Mouse (Mus musculus) cerebellum, adult 9-11 months (tissue): Measurements from ENCODE around the gene Tmem45b.
"Not testable (repeated sequence)": the region's sequence is repeated elsewhere in the genome, so short reads cannot be mapped to it uniquely, and the experiment has no call there.

Experiments used
- DNase-seq: peaks from one replicate; pipeline ENCODE4 v3.0.0; 2022

The Tmem45b gene

GRCm38 (mm10) chr9:31463692-31464474 is at the start of gene Tmem45b:
Gene Tmem45b (minus strand): TSS chr9:31464462.
- DNase-seq = no peak

- DNase-seq = no peak
These were observed 43.9 kb upstream of the Tmem45b start for GRCm38 (mm10) chr9:31508189-31508588.

DNA sequence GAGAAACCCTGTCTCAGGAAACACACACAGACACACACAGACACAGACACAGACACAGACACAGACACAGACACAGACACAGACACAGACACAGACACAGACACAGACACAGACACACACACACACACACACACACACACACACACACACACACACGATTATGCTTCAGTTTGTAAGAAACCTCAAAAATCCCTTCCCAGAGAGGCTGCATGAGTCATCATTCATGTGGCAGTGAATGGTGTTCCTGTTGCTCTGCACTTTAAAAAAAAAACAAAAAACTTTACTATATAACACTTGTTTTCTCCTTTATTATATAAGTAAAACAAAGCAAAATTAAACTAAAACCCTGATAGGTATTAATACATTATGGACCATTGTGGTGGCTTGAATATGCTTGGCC is 37.0 kb upstream of the Tmem45b start:
- DNase-seq = not testable (repeated sequence)

DNA sequence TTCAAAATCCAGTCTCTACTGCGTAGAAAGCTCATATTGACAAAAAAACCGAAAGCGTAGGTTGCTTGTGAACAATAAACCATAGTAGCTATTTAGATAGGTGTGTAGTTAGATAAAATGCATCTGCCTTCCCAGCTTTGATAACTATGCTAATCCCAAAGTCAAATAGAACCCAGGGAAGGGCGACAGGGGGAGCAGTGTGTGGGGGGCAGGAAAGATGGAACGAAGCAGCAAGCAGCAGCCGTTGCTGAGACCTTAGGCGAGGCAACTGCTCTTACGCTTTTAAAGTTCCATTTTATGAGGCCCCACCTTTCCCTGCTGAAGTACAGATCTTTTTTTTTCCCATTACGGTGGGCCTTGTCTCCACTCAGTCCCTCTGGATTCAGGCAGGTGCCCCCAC is 1.1 kb downstream of the Tmem45b start:
- DNase-seq = no peak

- no peak for DNase-seq
These were observed 9.9 kb downstream of the Tmem45b start for GRCm38 (mm10) chr9:31454356-31454755.

DNA sequence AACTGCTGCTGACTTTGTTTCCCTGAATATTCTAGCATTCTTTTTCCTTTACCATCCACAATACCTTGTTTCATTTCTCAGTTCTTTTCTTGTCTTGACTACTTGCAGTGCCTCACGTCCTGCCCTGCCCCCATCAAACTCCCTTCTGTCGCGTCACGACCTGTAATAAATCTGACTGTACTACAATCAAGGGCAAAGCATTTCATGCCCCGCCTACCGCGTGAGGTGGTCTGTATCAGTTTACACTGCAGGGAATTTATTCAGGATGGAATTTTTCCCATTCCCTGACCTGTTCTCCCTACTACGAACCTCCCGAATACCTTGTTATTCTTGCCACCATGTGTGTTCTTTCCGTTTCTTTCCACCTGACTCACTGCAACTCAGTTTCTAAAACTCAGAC is 12.1 kb downstream of the Tmem45b start:
- DNase-seq = no peak

GRCm38 (mm10) chr9:31449145-31449772 is 15.0 kb downstream of the Tmem45b start:
- DNase-seq = no peak

- no peak for DNase-seq
These were observed 20.0 kb downstream of the Tmem45b start for GRCm38 (mm10) chr9:31444236-31444635.

GRCm38 (mm10) chr9:31441487-31441886 is 22.8 kb downstream of the Tmem45b start:
- DNase-seq = no peak

GRCm38 (mm10) chr9:31440366-31440765 is 23.9 kb downstream of the Tmem45b start:
- no peak for DNase-seq

GRCm38 (mm10) chr9:31439341-31439740 is 24.9 kb downstream of the Tmem45b start:
- no peak for DNase-seq

DNA sequence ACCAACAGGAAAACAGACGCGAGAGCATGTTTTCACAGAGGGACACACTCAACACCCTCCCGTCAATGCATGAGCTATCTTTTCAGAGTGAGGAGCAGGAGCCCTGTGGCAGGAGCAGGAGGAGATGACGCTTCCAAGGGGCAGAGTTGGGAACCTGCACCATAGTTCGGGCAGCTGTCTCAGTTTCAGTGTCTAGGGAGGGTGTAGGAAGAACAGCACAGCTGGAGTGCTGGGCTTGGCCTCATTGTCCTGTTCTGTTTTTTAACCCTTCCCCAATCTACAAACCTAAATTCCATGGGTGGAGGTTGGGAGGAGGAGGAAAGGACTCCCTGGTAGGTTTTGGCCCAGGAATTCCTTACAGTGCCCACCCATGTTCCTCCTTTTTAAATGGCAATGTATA is 25.4 kb downstream of the Tmem45b start:
- DNase-seq = no peak

DNA sequence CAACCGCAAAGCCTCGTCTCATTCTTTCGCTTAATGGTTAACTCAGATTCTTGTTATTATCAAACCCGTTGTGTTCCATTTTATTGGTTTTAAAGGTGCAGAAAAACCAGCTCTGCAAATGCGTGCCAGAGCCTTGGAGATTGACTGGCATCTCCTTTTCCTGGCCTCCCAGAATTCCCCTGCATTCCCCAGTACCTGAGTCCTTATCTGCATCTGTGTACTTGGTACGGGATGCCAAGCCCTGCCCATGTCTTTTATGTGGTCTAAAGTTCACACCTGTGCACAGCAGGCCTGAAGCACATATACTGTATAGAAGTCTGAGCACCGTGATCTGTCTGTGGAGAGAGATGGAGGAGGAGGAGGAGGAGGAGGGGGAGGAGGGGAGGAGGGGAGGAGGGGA is 26.4 kb downstream of the Tmem45b start:
- DNase-seq = no peak

- no peak for DNase-seq
These were observed 28.8 kb downstream of the Tmem45b start for GRCm38 (mm10) chr9:31435415-31435814.

GRCm38 (mm10) chr9:31433431-31433830 is 30.8 kb downstream of the Tmem45b start:
- DNase-seq = no peak

GRCm38 (mm10) chr9:31432336-31432975 is 31.8 kb downstream of the Tmem45b start:
- DNase-seq = no peak

DNA sequence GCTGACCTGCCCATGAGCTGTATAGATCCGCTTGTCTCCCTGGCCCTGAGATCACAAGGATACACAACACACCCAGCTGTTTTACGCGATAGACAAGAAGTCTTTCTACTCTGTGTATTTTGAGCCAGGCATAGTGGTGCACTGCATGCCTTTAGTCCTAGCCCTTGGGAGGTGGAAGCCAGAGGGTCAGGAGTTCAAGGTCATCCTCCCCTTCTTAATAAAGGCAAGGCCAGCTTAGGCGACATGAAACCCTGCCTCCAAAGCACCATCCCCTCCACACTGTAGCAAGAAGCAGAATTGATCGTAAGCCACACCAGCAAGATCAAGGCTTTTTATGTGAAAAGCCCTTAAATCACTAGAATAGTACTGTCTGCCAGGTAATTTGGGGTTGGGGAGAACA is 32.5 kb downstream of the Tmem45b start:
- no peak for DNase-seq

GRCm38 (mm10) chr9:31430011-31430410 is 34.3 kb downstream of the Tmem45b start:
- DNase-seq = no peak

- DNase-seq = no peak
These were observed 35.3 kb downstream of the Tmem45b start for GRCm38 (mm10) chr9:31428971-31429370.

GRCm38 (mm10) chr9:31422143-31422542 is 42.1 kb downstream of the Tmem45b start:
- no peak for DNase-seq

GRCm38 (mm10) chr9:31418821-31419220 is 45.4 kb downstream of the Tmem45b start:
- no peak for DNase-seq

DNA sequence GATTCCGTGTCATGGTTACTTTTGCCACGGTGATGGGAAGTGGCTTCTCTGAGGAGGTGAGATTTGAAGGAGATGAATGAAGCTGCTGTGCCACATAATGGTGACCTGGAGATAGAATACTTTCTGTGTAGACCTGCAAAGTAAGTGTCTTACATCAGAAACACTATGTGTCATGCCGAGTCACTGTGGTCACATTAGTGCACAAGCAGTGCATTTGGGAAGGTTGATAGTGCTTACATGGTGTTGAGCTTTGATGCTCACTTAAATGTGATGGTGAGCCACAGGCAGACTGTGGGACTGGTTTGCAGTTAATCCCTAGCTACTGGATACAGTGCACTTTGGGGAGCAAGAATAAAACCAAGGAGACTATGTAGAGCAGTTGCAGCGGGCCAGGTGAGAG is 52.1 kb downstream of the Tmem45b start:
- DNase-seq = no peak

GRCm38 (mm10) chr9:31405217-31405616 is 59.0 kb downstream of the Tmem45b start:
- no peak for DNase-seq

GRCm38 (mm10) chr9:31404311-31404710 is 60.0 kb downstream of the Tmem45b start:
- no peak for DNase-seq
